Mouse (Mus musculus) kidney, adult 2 months (tissue): ENCODE data around the gene Snx21.

ENCODE experiments used
- CTCF ChIP-seq: fragments of 200-500 bp; conservative IDR thresholded peaks from 2 replicates; pipeline ENCODE4 v1.5.1; 2011; ENCODE audit warnings: low read depth, mild to moderate bottlenecking, control low read depth, low read length, moderate library complexity, mixed read lengths; ENCODE audit not compliant: insufficient read depth, insufficient read length
- POLR2A ChIP-seq: fragments of 200-500 bp; IDR thresholded peaks from one replicate; pipeline ENCODE4 v1.6.1; 2011; ENCODE audit warnings: low read depth, low read length, control low read depth

GRCm38 (mm10) chr2:164781876-164782275 lies 3.7 kb upstream of the Snx21 start:
- TF ChIP-seq CTCF (no peak), POLR2A (no peak)
